Mouse (Mus musculus): ENCODE measurements around the gene Ttyh2.

DNA sequence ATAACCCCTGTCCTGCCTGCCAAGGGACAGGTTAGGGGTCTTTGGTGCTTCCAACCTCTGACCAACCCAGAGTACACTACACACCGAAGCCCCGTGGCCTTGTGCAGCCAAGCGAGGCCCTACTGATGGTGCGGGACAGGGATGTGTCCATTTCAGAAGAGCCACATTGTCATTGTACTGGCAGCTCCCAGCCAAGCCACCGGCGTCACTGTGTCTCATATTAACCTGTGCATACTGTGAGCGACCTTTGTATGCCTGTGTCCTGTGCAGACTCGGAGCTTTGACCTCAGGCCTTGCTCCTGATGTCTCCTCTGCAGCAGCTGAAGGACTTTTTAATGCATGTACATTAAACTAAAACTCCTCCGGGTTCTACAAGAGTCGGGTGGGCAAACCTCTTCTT lies 45.3 kb downstream of the Ttyh2 start:
- TF ChIP-seq CTCF (IDR thresholded peaks at IDR 0.05; ENCODE audit: extremely low read depth, insufficient read length, insufficient replicate concordance, low read depth, low read length) (no peak), POLR2A (IDR thresholded peaks at IDR 0.05; ENCODE audit: low read depth, low read length) (no peak)

All from small intestine, adult 2 months (tissue).